Mouse (Mus musculus): ENCODE measurements at regions not wholly inside any gene's neighbourhood (a gene's known extent, or its start where the extent isn't known, plus 50 kb on each side); places are given as distances from the start of the nearest gene placed in this dataset.

- DNase-seq (ENCODE audit: low spot score) = no peak
- Histone ChIP-seq H3K36me3 (ENCODE audit: control insufficient read depth, insufficient read depth, low read length) (no peaks in the 10 kb centered on the region), H3K4me1 (replicated peaks; ENCODE audit: control insufficient read depth, insufficient read depth, low read length) (no peaks in the 10 kb centered on the region), H3K27ac (ENCODE audit: low read depth, low read length) (no peak overlapping the region), H3K9me3 (ENCODE audit: control insufficient read depth, low read length) (no peaks in the 10 kb centered on the region), H3K27me3 (replicated peaks; ENCODE audit: control insufficient read depth, insufficient read depth, low read length) (no peaks in the 10 kb centered on the region), H3K9ac (ENCODE audit: low read depth, low read length) (no peak overlapping the region), H3K4me2 (no peak overlapping the region), H3K4me3 (ENCODE audit: low read depth, low read length) (no peak overlapping the region)
- ATAC-seq (replicated peaks; ENCODE audit: low FRiP score) = no peak
These were observed 63.0 kb upstream of the Tmem106b start for GRCm38 (mm10) chr6:13006596-13006995.

- ATAC-seq (replicated peaks; ENCODE audit: low FRiP score) = no peak
- Histone ChIP-seq H3K9ac (ENCODE audit: low read depth, low read length) (no peak overlapping the region), H3K36me3 (ENCODE audit: control insufficient read depth, insufficient read depth, low read length) (no peaks in the 10 kb centered on the region), H3K4me2 (no peak overlapping the region), H3K27me3 (replicated peaks; ENCODE audit: control insufficient read depth, insufficient read depth, low read length) (no peaks in the 10 kb centered on the region), H3K4me3 (ENCODE audit: low read depth, low read length) (no peak overlapping the region), H3K27ac (ENCODE audit: low read depth, low read length) (no peak overlapping the region), H3K9me3 (ENCODE audit: control insufficient read depth, low read length) (no peaks in the 10 kb centered on the region), H3K4me1 (replicated peaks; ENCODE audit: control insufficient read depth, insufficient read depth, low read length) (no peaks in the 10 kb centered on the region)
- DNase-seq (ENCODE audit: low spot score) = no peak
- 89% methylated on average over 2 of the region's 2 CpGs for WGBS
These were observed 74.9 kb upstream of the Tmem106b start for GRCm38 (mm10) chr6:12994701-12995100.

GRCm38 (mm10) chr6:12993772-12994171 is 75.8 kb upstream of the Tmem106b start:
- Histone ChIP-seq H3K4me2 (no peak overlapping the region), H3K36me3 (ENCODE audit: control insufficient read depth, insufficient read depth, low read length) (no peaks in the 10 kb centered on the region), H3K27ac (ENCODE audit: low read depth, low read length) (no peak overlapping the region), H3K9ac (ENCODE audit: low read depth, low read length) (no peak overlapping the region), H3K4me1 (replicated peaks; ENCODE audit: control insufficient read depth, insufficient read depth, low read length) (no peaks in the 10 kb centered on the region), H3K4me3 (ENCODE audit: low read depth, low read length) (no peak overlapping the region), H3K27me3 (replicated peaks; ENCODE audit: control insufficient read depth, insufficient read depth, low read length) (no peaks in the 10 kb centered on the region), H3K9me3 (ENCODE audit: control insufficient read depth, low read length) (no peaks in the 10 kb centered on the region)
- ATAC-seq (replicated peaks; ENCODE audit: low FRiP score) (no peak), DNase-seq (ENCODE audit: low spot score) (no peak)
- WGBS = 76% methylated on average over 2 of the region's 2 CpGs

DNA sequence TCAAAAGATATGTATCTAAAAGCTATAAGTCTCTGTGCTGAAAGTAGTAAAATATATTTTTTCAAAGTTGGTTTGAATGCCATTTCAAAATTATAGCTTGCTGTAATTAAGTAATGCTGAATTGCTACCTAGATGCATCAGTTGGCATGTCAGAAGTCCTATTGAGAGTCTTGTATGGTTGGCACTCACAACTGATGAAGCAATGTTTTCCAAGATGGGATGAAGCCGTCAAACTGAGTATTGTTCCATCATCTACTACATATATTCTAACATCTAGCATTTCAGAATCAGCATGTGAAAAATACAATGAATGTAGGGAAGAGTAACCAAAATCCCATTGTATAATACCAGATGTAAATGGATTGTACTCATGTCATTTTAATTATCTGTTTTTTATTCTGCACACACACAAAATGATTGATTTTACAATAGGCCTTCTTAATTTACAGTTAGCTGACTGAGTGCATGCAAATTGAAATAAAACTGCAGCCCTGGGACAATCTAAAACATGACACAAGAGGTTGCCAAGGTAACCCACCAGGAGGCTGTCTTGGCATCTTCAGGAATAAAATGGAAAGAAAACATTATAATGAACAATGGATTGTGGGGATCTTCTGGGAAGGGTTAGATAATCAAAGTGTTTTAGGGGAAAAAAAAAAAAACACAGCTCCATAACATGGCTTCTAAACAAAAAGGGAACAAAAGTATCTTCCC is 92.2 kb upstream of the Tmem106b start:
- no peaks in the 10 kb centered on the region for H3K9me3 ChIP-seq (ENCODE audit: control insufficient read depth, low read length)
- 84% methylated on average over 1 of the region's 1 CpGs for WGBS
- no peaks in the 10 kb centered on the region for H3K36me3 ChIP-seq (ENCODE audit: control insufficient read depth, insufficient read depth, low read length)
- no peak overlapping the region for H3K4me3 ChIP-seq (ENCODE audit: low read depth, low read length)
- no peaks in the 10 kb centered on the region for H3K4me1 ChIP-seq (replicated peaks; ENCODE audit: control insufficient read depth, insufficient read depth, low read length)
- no peaks in the 10 kb centered on the region for H3K27me3 ChIP-seq (replicated peaks; ENCODE audit: control insufficient read depth, insufficient read depth, low read length)
- DNase-seq (ENCODE audit: low spot score) (no peak), ATAC-seq (replicated peaks; ENCODE audit: low FRiP score) (no peak)
- H3K27ac ChIP-seq (ENCODE audit: low read depth, low read length) = no peak overlapping the region
- H3K4me2 ChIP-seq = no peak overlapping the region
- no peak overlapping the region for H3K9ac ChIP-seq (ENCODE audit: low read depth, low read length)

GRCm38 (mm10) chr6:12971604-12972003 is 98.0 kb upstream of the Tmem106b start:
- ATAC-seq (replicated peaks; ENCODE audit: low FRiP score) (no peak), DNase-seq (ENCODE audit: low spot score) (no peak)
- no peak overlapping the region for H3K4me3 ChIP-seq (ENCODE audit: low read depth, low read length)

GRCm38 (mm10) chr6:12967291-12967690 is 102.3 kb upstream of the Tmem106b start:
- Histone ChIP-seq H3K36me3 (ENCODE audit: control insufficient read depth, insufficient read depth, low read length) (no peaks in the 10 kb centered on the region), H3K4me3 (ENCODE audit: low read depth, low read length) (no peak overlapping the region), H3K27me3 (replicated peaks; ENCODE audit: control insufficient read depth, insufficient read depth, low read length) (no peaks in the 10 kb centered on the region), H3K27ac (ENCODE audit: low read depth, low read length) (no peak overlapping the region), H3K9ac (ENCODE audit: low read depth, low read length) (no peak overlapping the region), H3K4me2 (no peak overlapping the region), H3K9me3 (ENCODE audit: control insufficient read depth, low read length) (no peaks in the 10 kb centered on the region), H3K4me1 (replicated peaks; ENCODE audit: control insufficient read depth, insufficient read depth, low read length) (no peaks in the 10 kb centered on the region)
- ATAC-seq (replicated peaks; ENCODE audit: low FRiP score) (no peak), DNase-seq (ENCODE audit: low spot score) (no peak)
- 72% methylated on average over 2 of the region's 2 CpGs for WGBS

More at GRCm38 (mm10) chr6:12971604-12972003, 98.0 kb upstream of the Tmem106b start:
- Histone ChIP-seq H3K9ac (ENCODE audit: low read depth, low read length) (no peak overlapping the region), H3K27ac (ENCODE audit: low read depth, low read length) (no peak overlapping the region), H3K36me3 (ENCODE audit: control insufficient read depth, insufficient read depth, low read length) (no peaks in the 10 kb centered on the region), H3K27me3 (replicated peaks; ENCODE audit: control insufficient read depth, insufficient read depth, low read length) (no peaks in the 10 kb centered on the region), H3K4me1 (replicated peaks; ENCODE audit: control insufficient read depth, insufficient read depth, low read length) (no peaks in the 10 kb centered on the region), H3K9me3 (ENCODE audit: control insufficient read depth, low read length) (no peaks in the 10 kb centered on the region), H3K4me2 (no peak overlapping the region)
- WGBS = 49% methylated on average over 1 of the region's 1 CpGs

DNA sequence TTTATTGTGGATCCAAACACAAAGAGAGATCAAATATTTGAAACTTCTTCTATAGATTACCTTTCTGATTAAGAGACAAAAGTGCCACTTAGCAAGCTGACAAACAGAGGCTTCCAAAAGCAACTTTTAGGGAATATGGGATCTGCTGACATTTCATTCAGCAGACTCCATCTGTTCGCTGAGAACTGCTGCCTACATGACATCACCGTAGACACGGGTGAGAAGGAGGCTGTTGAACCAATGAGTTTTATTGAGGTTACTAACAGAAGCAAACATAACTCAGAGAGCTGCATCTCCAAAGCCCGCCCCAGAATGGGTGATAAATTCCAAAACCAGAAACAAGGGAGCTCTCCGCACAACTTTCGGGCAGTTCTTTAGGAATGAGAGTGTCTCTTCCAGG is 111.8 kb upstream of the Tmem106b start:
- Histone ChIP-seq H3K4me3 (ENCODE audit: low read depth, low read length) (no peak overlapping the region), H3K27me3 (replicated peaks; ENCODE audit: control insufficient read depth, insufficient read depth, low read length) (no peaks in the 10 kb centered on the region), H3K36me3 (ENCODE audit: control insufficient read depth, insufficient read depth, low read length) (no peaks in the 10 kb centered on the region), H3K4me2 (no peak overlapping the region), H3K9me3 (ENCODE audit: control insufficient read depth, low read length) (no peaks in the 10 kb centered on the region), H3K4me1 (replicated peaks; ENCODE audit: control insufficient read depth, insufficient read depth, low read length) (no peaks in the 10 kb centered on the region), H3K27ac (ENCODE audit: low read depth, low read length) (no peak overlapping the region), H3K9ac (ENCODE audit: low read depth, low read length) (no peak overlapping the region)
- DNase-seq (ENCODE audit: low spot score) (no peak), ATAC-seq (replicated peaks; ENCODE audit: low FRiP score) (no peak)
- WGBS = 75% methylated on average over 6 of the region's 6 CpGs

GRCm38 (mm10) chr6:12911610-12912009 is 157.9 kb upstream of the Tmem106b start:
- no peak for ATAC-seq (replicated peaks; ENCODE audit: low FRiP score)
- Histone ChIP-seq H3K27ac (ENCODE audit: low read depth, low read length) (no peak overlapping the region), H3K4me3 (ENCODE audit: low read depth, low read length) (no peak overlapping the region), H3K27me3 (replicated peaks; ENCODE audit: control insufficient read depth, insufficient read depth, low read length) (no peaks in the 10 kb centered on the region), H3K9me3 (ENCODE audit: control insufficient read depth, low read length) (no peaks in the 10 kb centered on the region), H3K4me1 (replicated peaks; ENCODE audit: control insufficient read depth, insufficient read depth, low read length) (no peaks in the 10 kb centered on the region), H3K36me3 (ENCODE audit: control insufficient read depth, insufficient read depth, low read length) (no peaks in the 10 kb centered on the region), H3K4me2 (no peak overlapping the region), H3K9ac (ENCODE audit: low read depth, low read length) (no peak overlapping the region)
- no peak for DNase-seq (ENCODE audit: low spot score)
- WGBS = 69% methylated on average over 3 of the region's 3 CpGs

- Histone ChIP-seq H3K27ac (ENCODE audit: low read depth, low read length) (no peak overlapping the region), H3K4me3 (ENCODE audit: low read depth, low read length) (no peak overlapping the region), H3K36me3 (ENCODE audit: control insufficient read depth, insufficient read depth, low read length) (no peaks in the 10 kb centered on the region), H3K4me2 (no peak overlapping the region), H3K9me3 (ENCODE audit: control insufficient read depth, low read length) (no peaks in the 10 kb centered on the region), H3K9ac (ENCODE audit: low read depth, low read length) (no peak overlapping the region), H3K4me1 (replicated peaks; ENCODE audit: control insufficient read depth, insufficient read depth, low read length) (no peaks in the 10 kb centered on the region), H3K27me3 (replicated peaks; ENCODE audit: control insufficient read depth, insufficient read depth, low read length) (no peaks in the 10 kb centered on the region)
- DNase-seq (ENCODE audit: low spot score) (no peak), ATAC-seq (replicated peaks; ENCODE audit: low FRiP score) (no peak)
- WGBS = 58% methylated on average over 5 of the region's 5 CpGs
These were observed 143.7 kb upstream of the Thsd7a start for GRCm38 (mm10) chr6:12892929-12893328.
